Mouse (Mus musculus): ENCODE data around the gene 1700020L24Rik.

DNA sequence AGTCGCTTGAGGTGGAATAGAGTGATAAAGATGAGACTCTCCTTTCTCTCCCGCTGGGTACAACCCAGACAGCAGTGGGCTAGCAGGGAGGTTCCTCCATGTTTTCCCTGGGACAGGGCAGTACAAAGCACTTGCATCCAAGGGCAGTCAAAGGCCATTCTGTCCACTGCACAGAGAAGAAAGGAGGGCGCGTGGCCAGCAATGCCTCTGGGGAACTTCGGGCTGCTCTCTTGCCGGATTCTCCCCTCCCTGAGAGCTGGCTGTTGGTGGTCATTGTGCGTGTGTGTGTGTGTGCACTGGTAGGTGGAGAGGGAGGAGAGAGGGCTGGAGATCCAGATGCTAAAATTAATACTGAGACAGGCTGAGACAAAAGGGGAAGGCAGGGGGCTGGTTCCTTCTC, 3.8 kb downstream of the 1700020L24Rik start:
- TF ChIP-seq CTCF (IDR thresholded peaks at IDR 0.05; ENCODE audit: low read depth) (no peak), EP300 (IDR thresholded peaks at IDR 0.05; ENCODE audit: low read depth) (no peak)

All from liver, embryonic 14.5 days (tissue).